Mouse (Mus musculus) Muller cell, postnatal 12 days (primary cell): ENCODE data around the gene Tgfbr3.
A peak's percentile ranks its signal among the peaks of the same experiment; 100 is the strongest.

ENCODE experiments used
- DNase-seq: peaks from one replicate; pipeline ENCODE4 v3.0.0-alpha.2; 2015; ENCODE audit errors: inconsistent ontology term

Gene Tgfbr3

GRCm38 (mm10) chr5:107147413-107147812, 142.0 kb downstream of the Tgfbr3 start:
- DNase-seq = no peak

- DNase-seq = no peak
Measured at GRCm38 (mm10) chr5:107146111-107146616, 143.3 kb downstream of the Tgfbr3 start.

GRCm38 (mm10) chr5:107145125-107145524, 144.3 kb downstream of the Tgfbr3 start:
- DNase-seq = no peak

- DNase-seq = peak; percentile 28
Measured at GRCm38 (mm10) chr5:107144263-107144843, 145.1 kb downstream of the Tgfbr3 start.

- DNase-seq = no peak
Measured at GRCm38 (mm10) chr5:107143406-107143805, 146.0 kb downstream of the Tgfbr3 start.

- DNase-seq = no peak
Measured at GRCm38 (mm10) chr5:107142791-107143190, 146.6 kb downstream of the Tgfbr3 start.

GRCm38 (mm10) chr5:107141375-107141774, 148.1 kb downstream of the Tgfbr3 start:
- DNase-seq = no peak

GRCm38 (mm10) chr5:107139800-107140651, 149.4 kb downstream of the Tgfbr3 start:
- DNase-seq = no peak

- no peak for DNase-seq
Measured at GRCm38 (mm10) chr5:107133336-107133735, 156.1 kb downstream of the Tgfbr3 start.

GRCm38 (mm10) chr5:107132231-107132630, 157.2 kb downstream of the Tgfbr3 start:
- DNase-seq = no peak

GRCm38 (mm10) chr5:107129304-107129703, 160.1 kb downstream of the Tgfbr3 start:
- DNase-seq = no peak

GRCm38 (mm10) chr5:107126561-107126960, 162.9 kb downstream of the Tgfbr3 start:
- no peak for DNase-seq

- no peak for DNase-seq
Measured at GRCm38 (mm10) chr5:107125131-107125530, 164.3 kb downstream of the Tgfbr3 start.

GRCm38 (mm10) chr5:107124531-107124930, 164.9 kb downstream of the Tgfbr3 start:
- DNase-seq = no peak

- DNase-seq = no peak
Measured at GRCm38 (mm10) chr5:107122622-107123021, 166.8 kb downstream of the Tgfbr3 start.

GRCm38 (mm10) chr5:107121086-107121485, 168.3 kb downstream of the Tgfbr3 start:
- no peak for DNase-seq

- DNase-seq = no peak
Measured at GRCm38 (mm10) chr5:107120624-107121023, 168.8 kb downstream of the Tgfbr3 start.

- DNase-seq = no peak
Measured at GRCm38 (mm10) chr5:107119896-107120295, 169.5 kb downstream of the Tgfbr3 start.

- DNase-seq = no peak
Measured at GRCm38 (mm10) chr5:107116821-107117220, 172.6 kb downstream of the Tgfbr3 start.

GRCm38 (mm10) chr5:107112656-107113275, 176.7 kb downstream of the Tgfbr3 start:
- no peak for DNase-seq

- no peak for DNase-seq
Measured at GRCm38 (mm10) chr5:107111802-107112201, 177.6 kb downstream of the Tgfbr3 start.

GRCm38 (mm10) chr5:107110880-107111520, 178.4 kb downstream of the Tgfbr3 start:
- DNase-seq = no peak
